Mouse (Mus musculus): Measurements from ENCODE around the gene Asf1a. TPM values are rescaled to one million over a fixed set of nuclear protein-coding genes. Genes with fewer than 3 reads are reported as not detected.

The Asf1a gene
- 17.7 TPM for polyA plus RNA-seq (2017; shearing (Covaris generic))

GRCm38 (mm10) chr10:53596677-53597120 lies at the start of gene Asf1a:
Gene Asf1a (plus strand): TSS chr10:53596757.

GRCm38 (mm10) chr10:53630339-53630738 lies 33.8 kb downstream of the Asf1a start, which contains the start of gene Mcm9:
Gene Mcm9 (minus strand): TSS chr10:53630439.

Other genes with a start within 250 kb of the Asf1a start
- 2.6 TPM for gene Cep85l, start 216.8 kb upstream of the Asf1a start, polyA plus RNA-seq (2017; shearing (Covaris generic))
- gene Mcm9, start 33.7 kb downstream of the Asf1a start, polyA plus RNA-seq (2017; shearing (Covaris generic)), result 3.0 TPM
- gene Fam184a, start 154.4 kb downstream of the Asf1a start, polyA plus RNA-seq (2017; shearing (Covaris generic)), result not detected

Measured in CD4-positive, CD25-positive, alpha-beta regulatory T cell, adult 9 weeks (primary cell).